Mouse (Mus musculus): ENCODE measurements at regions not wholly inside any gene's neighbourhood (a gene's known extent, or its start where the extent isn't known, plus 50 kb on each side); places are given as distances from the start of the nearest gene placed in this dataset.

GRCm38 (mm10) chr15:96884901-96885300, 170.9 kb downstream of the Slc38a4 start:
- ATAC-seq (replicated peaks in 1 of 2; ENCODE audit: insufficient read depth in 1 of 2, low FRiP score in 2 of 2, low TSS enrichment in 1 of 2, low read depth in 1 of 2, poor library complexity in 2 of 2, severe bottlenecking in 2 of 2): no peak

GRCm38 (mm10) chr15:96883754-96884153, 172.0 kb downstream of the Slc38a4 start:
- ATAC-seq (replicated peaks in 1 of 2; ENCODE audit: insufficient read depth in 1 of 2, low FRiP score in 2 of 2, low TSS enrichment in 1 of 2, low read depth in 1 of 2, poor library complexity in 2 of 2, severe bottlenecking in 2 of 2): no peak

GRCm38 (mm10) chr15:96882211-96882610, 173.5 kb downstream of the Slc38a4 start:
- ATAC-seq (replicated peaks in 1 of 2; ENCODE audit: insufficient read depth in 1 of 2, low FRiP score in 2 of 2, low TSS enrichment in 1 of 2, low read depth in 1 of 2, poor library complexity in 2 of 2, severe bottlenecking in 2 of 2): no peak

- no peak for ATAC-seq (replicated peaks in 1 of 2; ENCODE audit: insufficient read depth in 1 of 2, low FRiP score in 2 of 2, low TSS enrichment in 1 of 2, low read depth in 1 of 2, poor library complexity in 2 of 2, severe bottlenecking in 2 of 2)
Observed at GRCm38 (mm10) chr15:96881519-96882170, 174.1 kb downstream of the Slc38a4 start.

- ATAC-seq (replicated peaks in 1 of 2; ENCODE audit: insufficient read depth in 1 of 2, low FRiP score in 2 of 2, low TSS enrichment in 1 of 2, low read depth in 1 of 2, poor library complexity in 2 of 2, severe bottlenecking in 2 of 2): no peak
Observed at GRCm38 (mm10) chr15:96880066-96880465, 175.7 kb downstream of the Slc38a4 start.

GRCm38 (mm10) chr15:96878796-96879195, 177.0 kb downstream of the Slc38a4 start:
- ATAC-seq (replicated peaks in 1 of 2; ENCODE audit: insufficient read depth in 1 of 2, low FRiP score in 2 of 2, low TSS enrichment in 1 of 2, low read depth in 1 of 2, poor library complexity in 2 of 2, severe bottlenecking in 2 of 2): no peak

- no peak for ATAC-seq (replicated peaks in 1 of 2; ENCODE audit: insufficient read depth in 1 of 2, low FRiP score in 2 of 2, low TSS enrichment in 1 of 2, low read depth in 1 of 2, poor library complexity in 2 of 2, severe bottlenecking in 2 of 2)
Observed at GRCm38 (mm10) chr15:96877931-96878330, 177.8 kb downstream of the Slc38a4 start.

- no peak for ATAC-seq (replicated peaks in 1 of 2; ENCODE audit: insufficient read depth in 1 of 2, low FRiP score in 2 of 2, low TSS enrichment in 1 of 2, low read depth in 1 of 2, poor library complexity in 2 of 2, severe bottlenecking in 2 of 2)
Observed at GRCm38 (mm10) chr15:96877271-96877670, 177.7 kb upstream of the Slc38a2 start.

- ATAC-seq (replicated peaks in 1 of 2; ENCODE audit: insufficient read depth in 1 of 2, low FRiP score in 2 of 2, low TSS enrichment in 1 of 2, low read depth in 1 of 2, poor library complexity in 2 of 2, severe bottlenecking in 2 of 2): no peak
Observed at GRCm38 (mm10) chr15:96874145-96874544, 174.6 kb upstream of the Slc38a2 start.

- ATAC-seq (replicated peaks in 1 of 2; ENCODE audit: insufficient read depth in 1 of 2, low FRiP score in 2 of 2, low TSS enrichment in 1 of 2, low read depth in 1 of 2, poor library complexity in 2 of 2, severe bottlenecking in 2 of 2): no peak
Observed at GRCm38 (mm10) chr15:96873562-96873961, 174.0 kb upstream of the Slc38a2 start.

- no peak for ATAC-seq (replicated peaks in 1 of 2; ENCODE audit: insufficient read depth in 1 of 2, low FRiP score in 2 of 2, low TSS enrichment in 1 of 2, low read depth in 1 of 2, poor library complexity in 2 of 2, severe bottlenecking in 2 of 2)
Observed at GRCm38 (mm10) chr15:96873126-96873525, 173.6 kb upstream of the Slc38a2 start.

GRCm38 (mm10) chr15:96867701-96868100, 168.2 kb upstream of the Slc38a2 start:
- no peak for ATAC-seq (replicated peaks in 1 of 2; ENCODE audit: insufficient read depth in 1 of 2, low FRiP score in 2 of 2, low TSS enrichment in 1 of 2, low read depth in 1 of 2, poor library complexity in 2 of 2, severe bottlenecking in 2 of 2)

- ATAC-seq (replicated peaks in 1 of 2; ENCODE audit: insufficient read depth in 1 of 2, low FRiP score in 2 of 2, low TSS enrichment in 1 of 2, low read depth in 1 of 2, poor library complexity in 2 of 2, severe bottlenecking in 2 of 2): no peak
Observed at GRCm38 (mm10) chr15:96865932-96866331, 166.4 kb upstream of the Slc38a2 start.

- no peak for ATAC-seq (replicated peaks in 1 of 2; ENCODE audit: insufficient read depth in 1 of 2, low FRiP score in 2 of 2, low TSS enrichment in 1 of 2, low read depth in 1 of 2, poor library complexity in 2 of 2, severe bottlenecking in 2 of 2)
Observed at GRCm38 (mm10) chr15:96857709-96858108, 158.2 kb upstream of the Slc38a2 start.

- ATAC-seq (replicated peaks in 1 of 2; ENCODE audit: insufficient read depth in 1 of 2, low FRiP score in 2 of 2, low TSS enrichment in 1 of 2, low read depth in 1 of 2, poor library complexity in 2 of 2, severe bottlenecking in 2 of 2): no peak
Observed at GRCm38 (mm10) chr15:96851970-96852768, 152.6 kb upstream of the Slc38a2 start.

- ATAC-seq (replicated peaks in 1 of 2; ENCODE audit: insufficient read depth in 1 of 2, low FRiP score in 2 of 2, low TSS enrichment in 1 of 2, low read depth in 1 of 2, poor library complexity in 2 of 2, severe bottlenecking in 2 of 2): no peak; a peak in 1 of 4 replicates
Observed at GRCm38 (mm10) chr15:96848150-96848549, 148.6 kb upstream of the Slc38a2 start.

- no peak for ATAC-seq (replicated peaks in 1 of 2; ENCODE audit: insufficient read depth in 1 of 2, low FRiP score in 2 of 2, low TSS enrichment in 1 of 2, low read depth in 1 of 2, poor library complexity in 2 of 2, severe bottlenecking in 2 of 2)
Observed at GRCm38 (mm10) chr15:96845221-96845620, 145.7 kb upstream of the Slc38a2 start.

GRCm38 (mm10) chr15:96844290-96844689, 144.8 kb upstream of the Slc38a2 start:
- ATAC-seq (replicated peaks in 1 of 2; ENCODE audit: insufficient read depth in 1 of 2, low FRiP score in 2 of 2, low TSS enrichment in 1 of 2, low read depth in 1 of 2, poor library complexity in 2 of 2, severe bottlenecking in 2 of 2): no peak

- no peak for ATAC-seq (replicated peaks in 1 of 2; ENCODE audit: insufficient read depth in 1 of 2, low FRiP score in 2 of 2, low TSS enrichment in 1 of 2, low read depth in 1 of 2, poor library complexity in 2 of 2, severe bottlenecking in 2 of 2)
Observed at GRCm38 (mm10) chr15:96843589-96843988, 144.1 kb upstream of the Slc38a2 start.
